Mouse (Mus musculus) liver, embryonic 15.5 days (tissue): Measurements from ENCODE around the gene Dnaic1. TPM values are rescaled to one million over a fixed set of nuclear protein-coding genes. Genes with fewer than 3 reads are reported as not detected.

Source experiments
- ATAC-seq: fragments of 200-750 bp; cut with Nextera tagmentation; 2 replicates; pipeline ENCODE4 v1.8.0; 2017; ENCODE audit warnings: moderate number of reproducible peaks, mild to moderate bottlenecking, moderate library complexity; ENCODE audit not compliant: insufficient read depth
- H3K27ac ChIP-seq: fragments of 300-500 bp; sonication (generic); replicated peaks from 2 replicates; pipeline ENCODE4 v1.5.1; 2015; ENCODE audit warnings: mild to moderate bottlenecking, inconsistent platforms
- H3K27me3 ChIP-seq: fragments of 300-500 bp; sonication (generic); 2 replicates; pipeline ENCODE4 v1.6.1; 2015; ENCODE audit warnings: mild to moderate bottlenecking, inconsistent platforms
- H3K36me3 ChIP-seq: fragments of 300-500 bp; sonication (generic); replicated peaks from 2 replicates; pipeline ENCODE4 v1.6.1; 2015; ENCODE audit warnings: moderate library complexity, mild to moderate bottlenecking, inconsistent platforms
- H3K4me1 ChIP-seq: fragments of 300-500 bp; sonication (generic); replicated peaks from 2 replicates; pipeline ENCODE4 v1.6.1; 2015; ENCODE audit warnings: inconsistent platforms
- H3K4me2 ChIP-seq: fragments of 300-500 bp; sonication (generic); 2 replicates; pipeline ENCODE4 v1.6.1; 2015; ENCODE audit warnings: moderate library complexity, mild to moderate bottlenecking, inconsistent platforms
- H3K4me3 ChIP-seq: fragments of 300-500 bp; sonication (generic); replicated peaks from 2 replicates; pipeline ENCODE4 v1.5.1; 2015; ENCODE audit warnings: mild to moderate bottlenecking, inconsistent platforms
- H3K9ac ChIP-seq: fragments of 300-500 bp; sonication (generic); 2 replicates; pipeline ENCODE4 v1.6.1; 2015; ENCODE audit warnings: moderate library complexity, mild to moderate bottlenecking, inconsistent platforms
- H3K9me3 ChIP-seq: fragments of 300-500 bp; sonication (generic); replicated peaks from 2 replicates; pipeline ENCODE4 v1.6.1; 2016; ENCODE audit warnings: inconsistent platforms
- WGBS: fragments of 180-500 bp; shearing (Covaris S2); methylation state at CpG from one replicate; pipeline ENCODE4 v1.1.7; 2015; ENCODE audit warnings: mixed read lengths; ENCODE audit not compliant: insufficient replicate concordance; 5-methylcytosine and 5-hydroxymethylcytosine counted together
- polyA plus RNA-seq: library from polyadenylated mRNA; unstranded; fragments of >200 nt; fragmentation: Nextera tagmentation; extraction: Ambion mirVana; gene quantifications from 2 replicates; pipeline ENCODE4 v1.2.1, GENCODE M21; 2015

The Dnaic1 gene
- polyA plus RNA-seq, 1 experiment from 2014 or later, result 4.0 TPM

- ATAC-seq, result no peak
- no peak overlapping the region for H3K4me2 ChIP-seq
- no peak overlapping the region for H3K9ac ChIP-seq
- 23% methylated on average over 5 of the region's 5 CpGs for WGBS
- H3K4me3 ChIP-seq, result no peak overlapping the region
- no peaks in the 10 kb centered on the region for H3K9me3 ChIP-seq
- peaks cover 19% of the 10 kb centered on the region for H3K4me1 ChIP-seq
- H3K27me3 ChIP-seq, result peaks cover 50% of the 10 kb centered on the region
- H3K36me3 ChIP-seq, result no peaks in the 10 kb centered on the region
- H3K27ac ChIP-seq, result no peak overlapping the region
These were observed 1.9 kb downstream of the Dnaic1 start for GRCm38 (mm10) chr4:41571490-41571889.

GRCm38 (mm10) chr4:41573492-41573891 is 3.9 kb downstream of the Dnaic1 start:
- ATAC-seq, result no peak
- Histone ChIP-seq H3K27ac (no peak overlapping the region), H3K4me1 (peaks cover 14% of the 10 kb centered on the region), H3K36me3 (no peaks in the 10 kb centered on the region), H3K4me3 (no peak overlapping the region), H3K27me3 (peaks cover 31% of the 10 kb centered on the region), H3K9ac (no peak overlapping the region), H3K4me2 (no peak overlapping the region), H3K9me3 (no peaks in the 10 kb centered on the region)
- WGBS, result 64% methylated on average over 4 of the region's 4 CpGs

- no peaks in the 10 kb centered on the region for H3K36me3 ChIP-seq
- H3K4me2 ChIP-seq, result no peak overlapping the region
- H3K9me3 ChIP-seq, result no peaks in the 10 kb centered on the region
- H3K4me1 ChIP-seq, result no peaks in the 10 kb centered on the region
- no peak overlapping the region for H3K9ac ChIP-seq
- no peak overlapping the region for H3K4me3 ChIP-seq
- H3K27me3 ChIP-seq, result peaks cover 16% of the 10 kb centered on the region
- 52% methylated on average over 6 of the region's 6 CpGs for WGBS
- no peak for ATAC-seq
- H3K27ac ChIP-seq, result no peak overlapping the region
These were observed 6.3 kb downstream of the Dnaic1 start for GRCm38 (mm10) chr4:41575914-41576313.

- Histone ChIP-seq H3K9ac (no peak overlapping the region), H3K4me2 (no peak overlapping the region), H3K27me3 (no peaks in the 10 kb centered on the region), H3K4me1 (no peaks in the 10 kb centered on the region), H3K4me3 (no peak overlapping the region), H3K9me3 (no peaks in the 10 kb centered on the region), H3K27ac (no peak overlapping the region), H3K36me3 (no peaks in the 10 kb centered on the region)
- 79% methylated on average over 7 of the region's 7 CpGs for WGBS
- no peak for ATAC-seq
These were observed 13.8 kb downstream of the Dnaic1 start for GRCm38 (mm10) chr4:41583353-41583752.

GRCm38 (mm10) chr4:41602818-41603217 is 33.2 kb downstream of the Dnaic1 start:
- Histone ChIP-seq H3K27ac (no peak overlapping the region), H3K4me1 (no peaks in the 10 kb centered on the region), H3K9ac (no peak overlapping the region), H3K27me3 (peaks cover 8% of the 10 kb centered on the region), H3K4me2 (no peak overlapping the region), H3K4me3 (no peak overlapping the region), H3K36me3 (no peaks in the 10 kb centered on the region), H3K9me3 (no peaks in the 10 kb centered on the region)
- no peak for ATAC-seq
- WGBS, result 25% methylated on average over 4 of the region's 4 CpGs

GRCm38 (mm10) chr4:41604476-41605396 is 35.2 kb downstream of the Dnaic1 start:
- no peak for ATAC-seq
- Histone ChIP-seq H3K9me3 (no peaks in the 10 kb centered on the region), H3K27me3 (peaks cover 8% of the 10 kb centered on the region), H3K4me2 (no peak overlapping the region), H3K9ac (no peak overlapping the region), H3K4me1 (no peaks in the 10 kb centered on the region), H3K36me3 (no peaks in the 10 kb centered on the region), H3K4me3 (no peak overlapping the region), H3K27ac (no peak overlapping the region)
- 35% methylated on average over 8 of the region's 8 CpGs for WGBS

GRCm38 (mm10) chr4:41606784-41607183 is 37.2 kb downstream of the Dnaic1 start:
- H3K9ac ChIP-seq, result no peak overlapping the region
- H3K9me3 ChIP-seq, result no peaks in the 10 kb centered on the region
- H3K4me3 ChIP-seq, result no peak overlapping the region
- 24% methylated on average over 4 of the region's 4 CpGs for WGBS
- ATAC-seq, result no peak
- no peaks in the 10 kb centered on the region for H3K36me3 ChIP-seq
- H3K27me3 ChIP-seq, result peaks cover 8% of the 10 kb centered on the region
- H3K4me1 ChIP-seq, result no peaks in the 10 kb centered on the region
- no peak overlapping the region for H3K27ac ChIP-seq
- no peak overlapping the region for H3K4me2 ChIP-seq

GRCm38 (mm10) chr4:41609681-41610593 is 40.4 kb downstream of the Dnaic1 start:
- no peak overlapping the region for H3K4me3 ChIP-seq
- no peak for ATAC-seq
- 58% methylated on average over 10 of the region's 10 CpGs for WGBS
- H3K4me2 ChIP-seq, result no peak overlapping the region
- H3K9ac ChIP-seq, result no peak overlapping the region
- H3K9me3 ChIP-seq, result no peaks in the 10 kb centered on the region
- no peak overlapping the region for H3K27ac ChIP-seq
- no peaks in the 10 kb centered on the region for H3K4me1 ChIP-seq
- no peaks in the 10 kb centered on the region; the same call in 1 of the 2 replicates for H3K27me3 ChIP-seq
- H3K36me3 ChIP-seq, result no peaks in the 10 kb centered on the region

- no peaks in the 10 kb centered on the region for H3K36me3 ChIP-seq
- H3K9me3 ChIP-seq, result no peaks in the 10 kb centered on the region
- H3K4me2 ChIP-seq, result no peak overlapping the region
- no peaks in the 10 kb centered on the region for H3K4me1 ChIP-seq
- H3K4me3 ChIP-seq, result no peak overlapping the region
- H3K9ac ChIP-seq, result no peak overlapping the region
- no peak overlapping the region for H3K27ac ChIP-seq
- ATAC-seq, result no peak
- 38% methylated on average over 6 of the region's 6 CpGs for WGBS
- no peaks in the 10 kb centered on the region; the same call in 1 of the 2 replicates for H3K27me3 ChIP-seq
These were observed 41.0 kb downstream of the Dnaic1 start for GRCm38 (mm10) chr4:41610594-41610980.

GRCm38 (mm10) chr4:41612166-41612565 is 42.6 kb downstream of the Dnaic1 start:
- Histone ChIP-seq H3K27ac (no peak overlapping the region), H3K9me3 (no peaks in the 10 kb centered on the region), H3K36me3 (no peaks in the 10 kb centered on the region), H3K4me1 (no peaks in the 10 kb centered on the region), H3K9ac (no peak overlapping the region), H3K4me2 (no peak overlapping the region), H3K27me3 (no peaks in the 10 kb centered on the region; the same call in 1 of the 2 replicates), H3K4me3 (no peak overlapping the region)
- ATAC-seq, result no peak
- WGBS, result 49% methylated on average over 8 of the region's 8 CpGs

GRCm38 (mm10) chr4:41614156-41614555 is 44.6 kb downstream of the Dnaic1 start:
- Histone ChIP-seq H3K9me3 (no peaks in the 10 kb centered on the region), H3K9ac (no peak overlapping the region), H3K27me3 (no peaks in the 10 kb centered on the region; the same call in 1 of the 2 replicates), H3K4me2 (no peak overlapping the region), H3K4me3 (no peak overlapping the region), H3K36me3 (no peaks in the 10 kb centered on the region), H3K4me1 (no peaks in the 10 kb centered on the region), H3K27ac (no peak overlapping the region)
- ATAC-seq, result no peak
- WGBS, result 7% methylated on average over 7 of the region's 7 CpGs
